10 mouse cellular contexts compared by ENCODE assay signal in genomic region chr17:28332113-28332914, GRCm38 (mm10). TPM values are rescaled to one million over a fixed set of nuclear protein-coding genes. Genes with fewer than 3 reads are reported as not detected.
DNase-seq lines count a peak whose midpoint lies in the region; ATAC-seq and TF ChIP-seq lines count a peak whose summit lies in the region.
"Had no signal": no experiment of that assay in that cellular context is flagged by ENCODE, and none has a peak within 500 bp of the region (broad histone marks: within the 10 kb centered on the region; RNA-seq: fewer than 3 reads in every experiment).

No protein-coding gene starts in this region.

- H3K27ac ChIP-seq in forebrain, embryonic 10.5 days: peak overlapping the region; percentile 51
- no peak overlapping the region for H3K27ac ChIP-seq in forebrain, embryonic 14.5 days (ENCODE audit: low read depth, low read length)
- peak overlapping the region; percentile 20; the same call in 1 of the 2 replicates for H3K27ac ChIP-seq in lung, embryonic 14.5 days (ENCODE audit: low read depth)
- peak overlapping the region; percentile 63; the same call in 1 of the 2 replicates for H3K27ac ChIP-seq in embryonic facial prominence, embryonic 14.5 days (replicated peaks; ENCODE audit: low read depth, low read length)
- H3K27ac ChIP-seq in stomach, embryonic 14.5 days (ENCODE audit: low read length): peak overlapping the region; percentile 69
- H3K27ac ChIP-seq: liver, embryonic 15.5 days had no signal

- H3K36me3 ChIP-seq in forebrain, embryonic 10.5 days (replicated peaks): peaks cover 83% of the 10 kb centered on the region
- peaks cover 38% of the 10 kb centered on the region for H3K36me3 ChIP-seq in forebrain, embryonic 14.5 days (ENCODE audit: control insufficient read depth, insufficient read depth, low read length)
- peaks cover 78% of the 10 kb centered on the region for H3K36me3 ChIP-seq in lung, embryonic 14.5 days (ENCODE audit: insufficient read depth)
- peaks cover 82% of the 10 kb centered on the region for H3K36me3 ChIP-seq in embryonic facial prominence, embryonic 14.5 days (ENCODE audit: control insufficient read depth, insufficient read depth, low read length)
- H3K36me3 ChIP-seq in stomach, embryonic 14.5 days (ENCODE audit: control insufficient read depth, insufficient read depth, low read length): peaks cover 59% of the 10 kb centered on the region

- DNase-seq in forebrain, embryonic 10.5 days (ENCODE audit: extremely low spot score, low spot score): peak; percentile 42
- DNase-seq in forebrain, embryonic 14.5 days (ENCODE audit: low spot score): no peak
- peak; percentile 41 for DNase-seq in lung, embryonic 14.5 days
- no peak for DNase-seq in lung, postnatal 25 days (ENCODE audit: low spot score)
- no peak for DNase-seq in embryonic facial prominence, embryonic 14.5 days (ENCODE audit: low spot score)
- DNase-seq in T-cell, adult 2 months (ENCODE audit: low spot score): no peak
- DNase-seq in ovary, postnatal 10 days (ENCODE audit: low spot score): no peak
- DNase-seq: kidney, postnatal 14 days had no signal

- 0 out of 2 replicates have a peak overlapping the region, but pooled peaks have one; percentile 2 for H3K4me3 ChIP-seq in forebrain, embryonic 10.5 days
- no peak overlapping the region for H3K4me3 ChIP-seq in forebrain, embryonic 14.5 days (ENCODE audit: low read depth, low read length)
- no peak overlapping the region for H3K4me3 ChIP-seq in lung, embryonic 14.5 days (ENCODE audit: low read depth, low read length)
- H3K4me3 ChIP-seq in embryonic facial prominence, embryonic 14.5 days (ENCODE audit: low read depth, low read length): no peak overlapping the region
- no peak overlapping the region for H3K4me3 ChIP-seq in stomach, embryonic 14.5 days (ENCODE audit: low read depth, low read length)
- H3K4me3 ChIP-seq: liver, embryonic 15.5 days had no signal

- TF ChIP-seq CTCF in lung, embryonic 14.5 days (IDR thresholded peaks at IDR 0.05; ENCODE audit: low read depth): peak; percentile 48; the same call in 1 of the 2 replicates

- no peak overlapping the region for H3K4me2 ChIP-seq in forebrain, embryonic 14.5 days (ENCODE audit: low read length)
- H3K4me2 ChIP-seq in lung, embryonic 14.5 days: no peak overlapping the region
- 0 out of 2 replicates have a peak overlapping the region, but pooled peaks have one; percentile 20 for H3K4me2 ChIP-seq in embryonic facial prominence, embryonic 14.5 days (ENCODE audit: low read depth, low read length)
- no peak overlapping the region for H3K4me2 ChIP-seq in stomach, embryonic 14.5 days (replicated peaks; ENCODE audit: low read depth, low read length)
- H3K4me2 ChIP-seq: liver, embryonic 15.5 days had no signal

- WGBS in forebrain, embryonic 10.5 days: 48% methylated on average over 13 of the region's 13 CpGs
- WGBS in forebrain, embryonic 14.5 days: 48% methylated on average over 12 of the region's 13 CpGs
- WGBS in lung, embryonic 14.5 days: 39% methylated on average over 13 of the region's 13 CpGs
- WGBS in embryonic facial prominence, embryonic 14.5 days: 52% methylated on average over 12 of the region's 13 CpGs
- 53% methylated on average over 13 of the region's 13 CpGs for WGBS in stomach, embryonic 14.5 days

- H3K9me3 ChIP-seq in forebrain, embryonic 10.5 days: no peaks in the 10 kb centered on the region
- H3K9me3 ChIP-seq in forebrain, embryonic 14.5 days (replicated peaks; ENCODE audit: control insufficient read depth, low read length): no peaks in the 10 kb centered on the region
- H3K9me3 ChIP-seq in lung, embryonic 14.5 days (ENCODE audit: low read depth, low read length): no peaks in the 10 kb centered on the region
- no peaks in the 10 kb centered on the region for H3K9me3 ChIP-seq in embryonic facial prominence, embryonic 14.5 days (ENCODE audit: control insufficient read depth, low read length)
- H3K9me3 ChIP-seq in stomach, embryonic 14.5 days (ENCODE audit: control insufficient read depth, low read depth, low read length): no peaks in the 10 kb centered on the region
- H3K9me3 ChIP-seq: liver, embryonic 15.5 days had no signal

- no peak overlapping the region for H3K9ac ChIP-seq in forebrain, embryonic 14.5 days (ENCODE audit: low read length)
- no peak overlapping the region; the same call in 1 of the 2 replicates for H3K9ac ChIP-seq in lung, embryonic 14.5 days
- H3K9ac ChIP-seq in embryonic facial prominence, embryonic 14.5 days (ENCODE audit: low read depth, low read length): 0 out of 2 replicates have a peak overlapping the region, but pooled peaks have one; percentile 40
- no peak overlapping the region for H3K9ac ChIP-seq in stomach, embryonic 14.5 days (replicated peaks; ENCODE audit: low read depth, low read length)
- H3K9ac ChIP-seq: liver, embryonic 15.5 days had no signal

- no peaks in the 10 kb centered on the region for H3K27me3 ChIP-seq in forebrain, embryonic 10.5 days (ENCODE audit: poor library complexity, severe bottlenecking)
- H3K27me3 ChIP-seq in forebrain, embryonic 14.5 days (replicated peaks; ENCODE audit: control insufficient read depth, insufficient read depth, low read length): no peaks in the 10 kb centered on the region
- no peaks in the 10 kb centered on the region for H3K27me3 ChIP-seq in lung, embryonic 14.5 days (ENCODE audit: insufficient read depth, low read length)
- H3K27me3 ChIP-seq in embryonic facial prominence, embryonic 14.5 days (replicated peaks; ENCODE audit: control insufficient read depth, insufficient read depth, low read length): no peaks in the 10 kb centered on the region
- H3K27me3 ChIP-seq in stomach, embryonic 14.5 days (ENCODE audit: control insufficient read depth, insufficient read depth, low read length): no peaks in the 10 kb centered on the region

- ATAC-seq in forebrain, embryonic 14.5 days: no peak
- ATAC-seq in lung, embryonic 14.5 days (ENCODE audit: insufficient read depth): no peak
- ATAC-seq in embryonic facial prominence, embryonic 14.5 days (ENCODE audit: low read depth): no peak
- no peak for ATAC-seq in stomach, embryonic 14.5 days (ENCODE audit: insufficient number of reproducible peaks, insufficient read depth, low FRiP score, low read depth)

- peaks cover 69% of the 10 kb centered on the region for H3K4me1 ChIP-seq in forebrain, embryonic 10.5 days
- peaks cover 14% of the 10 kb centered on the region for H3K4me1 ChIP-seq in forebrain, embryonic 14.5 days (ENCODE audit: control insufficient read depth, insufficient read depth, low read length)
- H3K4me1 ChIP-seq in lung, embryonic 14.5 days (ENCODE audit: insufficient read depth): peaks cover 12% of the 10 kb centered on the region
- peaks cover 25% of the 10 kb centered on the region for H3K4me1 ChIP-seq in embryonic facial prominence, embryonic 14.5 days (ENCODE audit: control insufficient read depth, insufficient read depth, low read length)
- peaks cover 36% of the 10 kb centered on the region for H3K4me1 ChIP-seq in stomach, embryonic 14.5 days (ENCODE audit: control insufficient read depth, insufficient read depth, low read length)

RNA-seq across cellular contexts. Expression of gene Rpl10a, which starts 4.0 kb away (rescaled TPM):
- polyA plus RNA-seq in forebrain, embryonic 10.5 days (2016; fragmentation: Nextera tagmentation; extraction: Ambion mirVana): 511 and 540 TPM in 2 replicates
- polyA plus RNA-seq in forebrain, embryonic 14.5 days (2014; fragmentation: Nextera tagmentation; extraction: Ambion mirVana): 360 and 532 TPM in 2 replicates
- polyA plus RNA-seq in lung, embryonic 14.5 days (2014; fragmentation: Nextera tagmentation; extraction: Ambion mirVana): 799 and 802 TPM in 2 replicates
- polyA plus RNA-seq in embryonic facial prominence, embryonic 14.5 days (2014; fragmentation: Nextera tagmentation; extraction: Ambion mirVana): 800 and 852 TPM in 2 replicates
- 797 and 911 TPM in 2 replicates for polyA plus RNA-seq in stomach, embryonic 14.5 days (2014; fragmentation: Nextera tagmentation; extraction: Ambion mirVana)

RNA-seq across cellular contexts. Expression of gene Tead3, which starts 18.3 kb away (rescaled TPM):
- polyA plus RNA-seq in forebrain, embryonic 10.5 days (2016; fragmentation: Nextera tagmentation; extraction: Ambion mirVana): 5.2 and 5.5 TPM in 2 replicates
- 1.8 and 2.4 TPM in 2 replicates for polyA plus RNA-seq in forebrain, embryonic 14.5 days (2014; fragmentation: Nextera tagmentation; extraction: Ambion mirVana)
- 11.2 and 11.3 TPM in 2 replicates for polyA plus RNA-seq in lung, embryonic 14.5 days (2014; fragmentation: Nextera tagmentation; extraction: Ambion mirVana)
- 11.3 and 12.0 TPM in 2 replicates for polyA plus RNA-seq in embryonic facial prominence, embryonic 14.5 days (2014; fragmentation: Nextera tagmentation; extraction: Ambion mirVana)
- 15.7 and 16.0 TPM in 2 replicates for polyA plus RNA-seq in stomach, embryonic 14.5 days (2014; fragmentation: Nextera tagmentation; extraction: Ambion mirVana)

RNA-seq across cellular contexts. Expression of gene Fance, which starts 19.0 kb away (rescaled TPM):
- polyA plus RNA-seq in forebrain, embryonic 10.5 days (2016; fragmentation: Nextera tagmentation; extraction: Ambion mirVana): 31.6 and 32.5 TPM in 2 replicates
- 21.7 and 24.5 TPM in 2 replicates for polyA plus RNA-seq in forebrain, embryonic 14.5 days (2014; fragmentation: Nextera tagmentation; extraction: Ambion mirVana)
- polyA plus RNA-seq in lung, embryonic 14.5 days (2014; fragmentation: Nextera tagmentation; extraction: Ambion mirVana): 28.2 and 35.3 TPM in 2 replicates
- 26.1 and 30.6 TPM in 2 replicates for polyA plus RNA-seq in embryonic facial prominence, embryonic 14.5 days (2014; fragmentation: Nextera tagmentation; extraction: Ambion mirVana)
- 26.5 and 29.9 TPM in 2 replicates for polyA plus RNA-seq in stomach, embryonic 14.5 days (2014; fragmentation: Nextera tagmentation; extraction: Ambion mirVana)

RNA-seq across cellular contexts. Expression of gene Tulp1, which starts 32.7 kb away (rescaled TPM):
- 3.5 and 3.8 TPM in 2 replicates for polyA plus RNA-seq in forebrain, embryonic 10.5 days (2016; fragmentation: Nextera tagmentation; extraction: Ambion mirVana)
- 1.3 and 1.5 TPM in 2 replicates for polyA plus RNA-seq in forebrain, embryonic 14.5 days (2014; fragmentation: Nextera tagmentation; extraction: Ambion mirVana)
- 3.0 and 3.6 TPM in 2 replicates for polyA plus RNA-seq in lung, embryonic 14.5 days (2014; fragmentation: Nextera tagmentation; extraction: Ambion mirVana)
- 3.9 and 6.0 TPM in 2 replicates for polyA plus RNA-seq in embryonic facial prominence, embryonic 14.5 days (2014; fragmentation: Nextera tagmentation; extraction: Ambion mirVana)
- polyA plus RNA-seq in stomach, embryonic 14.5 days (2014; fragmentation: Nextera tagmentation; extraction: Ambion mirVana): 5.2 and 6.6 TPM in 2 replicates

Comparison
In these comparisons a context has a peak if more than half of its experiments do, and no peak if none do; other contexts are left out.
1. DNase-seq: peak in forebrain, embryonic 10.5 days (single experiment) and lung, embryonic 14.5 days (single experiment); none in forebrain, embryonic 14.5 days (single experiment), lung, postnatal 25 days (single experiment), embryonic facial prominence, embryonic 14.5 days (single experiment), T-cell, adult 2 months (single experiment) and ovary, postnatal 10 days (single experiment).